Mouse (Mus musculus) MEL (cell line): ENCODE data around the gene Naga.

Experiments
- CTCF ChIP-seq, 3 experiments: IDR thresholded peaks in 2 of 3; conservative IDR thresholded peaks in 1 of 3; 2 replicates each; pipeline ENCODE4 v1.5.1; 2011 to 2012; ENCODE audit warnings: low read length in 3 of 3, low read depth in 2 of 3, mild to moderate bottlenecking in 2 of 3, improper control_type of control experiment in 1 of 3, inconsistent platforms in 1 of 3, mixed read lengths in 1 of 3, moderate library complexity in 1 of 3; ENCODE audit not compliant: control insufficient read depth in 1 of 3, insufficient read depth in 1 of 3, poor library complexity in 1 of 3, severe bottlenecking in 1 of 3
- E2F4 ChIP-seq: IDR thresholded peaks from 2 replicates; pipeline ENCODE4 v1.6.1; 2011; ENCODE audit warnings: low read depth, low read length, improper control_type of control experiment, borderline replicate concordance
- ETS1 ChIP-seq: IDR thresholded peaks from 2 replicates; pipeline ENCODE4 v1.6.1; 2012; ENCODE audit warnings: low read depth, mild to moderate bottlenecking, inconsistent platforms, low read length, improper control_type of control experiment, moderate library complexity
- KAT2A ChIP-seq: conservative IDR thresholded peaks from 2 replicates; pipeline ENCODE4 v1.6.1; 2012; ENCODE audit warnings: low read depth, low read length, improper control_type of control experiment, inconsistent platforms
- POLR2A ChIP-seq, 2 experiments: IDR thresholded peaks; 2 replicates each; pipeline ENCODE4 v1.6.1; 2011 to 2012; ENCODE audit warnings: low read length in 2 of 2, mild to moderate bottlenecking in 2 of 2, control low read depth in 1 of 2, improper control_type of control experiment in 1 of 2, low read depth in 1 of 2, moderate library complexity in 1 of 2; ENCODE audit not compliant: control insufficient read depth in 1 of 2, insufficient read depth in 1 of 2, poor library complexity in 1 of 2
- POLR2AphosphoS5 ChIP-seq: IDR thresholded peaks from 2 replicates; pipeline ENCODE4 v1.6.1; 2012; ENCODE audit warnings: low read depth, borderline replicate concordance, mild to moderate bottlenecking, inconsistent platforms, low read length, moderate library complexity, mixed read lengths
- RAD21 ChIP-seq: IDR thresholded peaks from 2 replicates; pipeline ENCODE4 v1.6.1; 2011; ENCODE audit warnings: mild to moderate bottlenecking, low read depth, low read length, improper control_type of control experiment
- SIN3A ChIP-seq: IDR thresholded peaks from 2 replicates; pipeline ENCODE4 v1.6.1; 2012; ENCODE audit warnings: low read length, improper control_type of control experiment, inconsistent platforms

DNA sequence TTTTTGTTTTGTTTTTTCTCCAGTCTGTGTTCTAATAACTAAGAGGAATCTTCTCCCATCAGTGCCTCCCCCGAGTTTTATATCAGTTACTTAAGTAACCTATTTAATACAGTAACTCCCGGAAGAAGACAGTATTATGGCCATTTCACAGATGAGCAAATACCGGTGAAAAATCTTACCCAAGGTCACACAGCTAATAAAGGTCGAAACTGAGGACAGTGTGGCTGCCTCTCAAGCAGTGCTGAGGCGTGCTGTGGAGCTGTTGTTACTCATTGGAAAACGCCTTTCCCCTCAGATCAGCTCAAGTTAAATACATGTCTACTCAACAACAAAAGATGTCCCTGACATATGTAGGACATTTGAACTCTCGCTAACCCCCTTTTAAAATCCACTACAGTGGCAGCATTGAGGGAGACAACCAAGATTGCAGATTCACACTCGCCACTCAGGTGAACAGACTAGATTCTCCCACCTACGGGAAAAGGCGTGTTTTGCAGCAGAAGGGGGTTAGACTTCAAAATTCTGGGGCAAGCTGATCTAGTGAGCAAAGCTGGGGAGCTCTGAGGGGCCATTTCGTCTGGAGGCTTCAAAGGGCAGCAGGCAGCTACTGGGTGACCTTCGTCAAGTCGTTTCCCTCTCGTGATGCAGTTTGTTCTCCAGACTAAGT, 14.5 kb upstream of the Naga start:
- TF ChIP-seq E2F4 (no peak), POLR2A (IDR thresholded peaks at IDR 0.05; ENCODE audit: control insufficient read depth in 1 of 2, insufficient read depth in 1 of 2, low read depth in 1 of 2, low read length in 2 of 2, poor library complexity in 1 of 2) (no peak), CTCF (IDR thresholded peaks at IDR 0.05 in 2 of 3, conservative IDR thresholded peaks at IDR 0.05 in 1 of 3; ENCODE audit: control insufficient read depth in 1 of 3, insufficient read depth in 1 of 3, low read depth in 2 of 3, low read length in 3 of 3, poor library complexity in 1 of 3, severe bottlenecking in 1 of 3) (no peak), KAT2A (no peak), ETS1 (no peak), POLR2AphosphoS5 (no peak), RAD21 (no peak), SIN3A (no peak)
